Mouse (Mus musculus): ENCODE results near the gene Slc27a5. TPM values are rescaled to one million over a fixed set of nuclear protein-coding genes. Genes with fewer than 3 reads are reported as not detected.

Gene Slc27a5
- polyA plus RNA-seq, 1 experiment: not detected

- TF ChIP-seq POLR2A (IDR thresholded peaks at IDR 0.05; ENCODE audit: insufficient read depth, low read length) (no peak), EP300 (IDR thresholded peaks at IDR 0.05; ENCODE audit: insufficient read depth, low read depth, low read length) (0 out of 2 replicates have a peak, but pooled peaks have one; percentile 10), CTCF (IDR thresholded peaks at IDR 0.05; ENCODE audit: low read depth, low read length) (peak; percentile 87)
- no peaks in the 10 kb centered on the region for H3K36me3 ChIP-seq (ENCODE audit: control insufficient read depth, insufficient read depth, low read length, poor library complexity, severe bottlenecking)
- no peaks in the 10 kb centered on the region for H3K4me1 ChIP-seq (ENCODE audit: control insufficient read depth, insufficient read depth, low read length)
- no peaks in the 10 kb centered on the region for H3K27me3 ChIP-seq (ENCODE audit: control insufficient read depth, insufficient read depth, low read length, poor library complexity, severe bottlenecking)
- H3K9ac ChIP-seq (ENCODE audit: low read depth, poor library complexity, severe bottlenecking): peak overlapping the region; percentile 92
- peak overlapping the region; percentile 98 for H3K27ac ChIP-seq (ENCODE audit: insufficient read depth, low read length)
- H3K4me3 ChIP-seq (ENCODE audit: low read depth, low read length): peak overlapping the region; percentile 97
- H3K9me3 ChIP-seq (replicated peaks; ENCODE audit: control insufficient read depth, insufficient read depth, low read length, poor library complexity, severe bottlenecking): no peaks in the 10 kb centered on the region
Observed at GRCm38 (mm10) chr7:13009143-13010004, 11.4 kb upstream of the Slc27a5 start.

- Histone ChIP-seq H3K4me1 (ENCODE audit: control insufficient read depth, insufficient read depth, low read length) (no peaks in the 10 kb centered on the region), H3K9me3 (replicated peaks; ENCODE audit: control insufficient read depth, insufficient read depth, low read length, poor library complexity, severe bottlenecking) (no peaks in the 10 kb centered on the region), H3K4me3 (ENCODE audit: low read depth, low read length) (peak overlapping the region; percentile 55), H3K36me3 (ENCODE audit: control insufficient read depth, insufficient read depth, low read length, poor library complexity, severe bottlenecking) (no peaks in the 10 kb centered on the region), H3K27ac (ENCODE audit: insufficient read depth, low read length) (no peak overlapping the region), H3K27me3 (ENCODE audit: control insufficient read depth, insufficient read depth, low read length, poor library complexity, severe bottlenecking) (no peaks in the 10 kb centered on the region), H3K9ac (ENCODE audit: low read depth, poor library complexity, severe bottlenecking) (peak overlapping the region; percentile 92)
- TF ChIP-seq CTCF (IDR thresholded peaks at IDR 0.05; ENCODE audit: low read depth, low read length) (no peak), EP300 (IDR thresholded peaks at IDR 0.05; ENCODE audit: insufficient read depth, low read depth, low read length) (no peak), POLR2A (IDR thresholded peaks at IDR 0.05; ENCODE audit: insufficient read depth, low read length) (no peak)
Observed at GRCm38 (mm10) chr7:13007341-13008092, 9.5 kb upstream of the Slc27a5 start.

GRCm38 (mm10) chr7:13006531-13006930 lies 8.5 kb upstream of the Slc27a5 start:
- Histone ChIP-seq H3K4me3 (ENCODE audit: low read depth, low read length) (peak overlapping the region; percentile 55), H3K27ac (ENCODE audit: insufficient read depth, low read length) (no peak overlapping the region), H3K9ac (ENCODE audit: low read depth, poor library complexity, severe bottlenecking) (peak overlapping the region; percentile 92), H3K9me3 (replicated peaks; ENCODE audit: control insufficient read depth, insufficient read depth, low read length, poor library complexity, severe bottlenecking) (no peaks in the 10 kb centered on the region), H3K4me1 (ENCODE audit: control insufficient read depth, insufficient read depth, low read length) (no peaks in the 10 kb centered on the region), H3K36me3 (ENCODE audit: control insufficient read depth, insufficient read depth, low read length, poor library complexity, severe bottlenecking) (no peaks in the 10 kb centered on the region), H3K27me3 (ENCODE audit: control insufficient read depth, insufficient read depth, low read length, poor library complexity, severe bottlenecking) (no peaks in the 10 kb centered on the region)
- TF ChIP-seq POLR2A (IDR thresholded peaks at IDR 0.05; ENCODE audit: insufficient read depth, low read length): no peak
- no peak for TF ChIP-seq CTCF (IDR thresholded peaks at IDR 0.05; ENCODE audit: low read depth, low read length)
- TF ChIP-seq EP300 (IDR thresholded peaks at IDR 0.05; ENCODE audit: insufficient read depth, low read depth, low read length): no peak

GRCm38 (mm10) chr7:13006011-13006410 lies 8.0 kb upstream of the Slc27a5 start:
- H3K9me3 ChIP-seq (replicated peaks; ENCODE audit: control insufficient read depth, insufficient read depth, low read length, poor library complexity, severe bottlenecking): no peaks in the 10 kb centered on the region
- no peak overlapping the region for H3K27ac ChIP-seq (ENCODE audit: insufficient read depth, low read length)
- H3K9ac ChIP-seq (ENCODE audit: low read depth, poor library complexity, severe bottlenecking): peak overlapping the region; percentile 92
- peak overlapping the region; percentile 55 for H3K4me3 ChIP-seq (ENCODE audit: low read depth, low read length)
- TF ChIP-seq EP300 (IDR thresholded peaks at IDR 0.05; ENCODE audit: insufficient read depth, low read depth, low read length) (no peak), CTCF (IDR thresholded peaks at IDR 0.05; ENCODE audit: low read depth, low read length) (no peak), POLR2A (IDR thresholded peaks at IDR 0.05; ENCODE audit: insufficient read depth, low read length) (no peak)
- no peaks in the 10 kb centered on the region for H3K4me1 ChIP-seq (ENCODE audit: control insufficient read depth, insufficient read depth, low read length)
- H3K27me3 ChIP-seq (ENCODE audit: control insufficient read depth, insufficient read depth, low read length, poor library complexity, severe bottlenecking): no peaks in the 10 kb centered on the region
- no peaks in the 10 kb centered on the region for H3K36me3 ChIP-seq (ENCODE audit: control insufficient read depth, insufficient read depth, low read length, poor library complexity, severe bottlenecking)

DNA sequence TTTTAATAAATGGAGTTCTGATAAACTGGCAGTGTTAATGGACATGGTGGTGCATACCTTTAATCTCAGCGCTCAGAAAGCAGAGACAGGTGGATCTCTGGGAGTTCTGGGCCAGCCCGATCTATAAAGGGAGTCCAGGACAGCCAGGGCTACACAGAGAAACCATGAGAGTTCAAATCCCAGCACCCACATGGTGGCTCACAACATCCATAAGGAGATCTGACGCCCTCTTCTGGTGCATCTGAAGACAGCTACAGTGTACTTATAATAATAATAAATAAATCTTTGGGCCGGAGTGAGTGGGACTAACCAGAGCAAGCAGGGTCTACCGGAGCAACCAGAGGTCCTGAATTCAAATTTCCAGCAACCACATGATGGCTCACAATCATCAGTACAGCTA lies 5.4 kb upstream of the Slc27a5 start:
- Histone ChIP-seq H3K9me3 (replicated peaks; ENCODE audit: control insufficient read depth, insufficient read depth, low read length, poor library complexity, severe bottlenecking) (no peaks in the 10 kb centered on the region), H3K27ac (ENCODE audit: insufficient read depth, low read length) (no peak overlapping the region), H3K4me3 (ENCODE audit: low read depth, low read length) (no peak overlapping the region), H3K27me3 (ENCODE audit: control insufficient read depth, insufficient read depth, low read length, poor library complexity, severe bottlenecking) (no peaks in the 10 kb centered on the region), H3K9ac (ENCODE audit: low read depth, poor library complexity, severe bottlenecking) (no peak overlapping the region), H3K4me1 (ENCODE audit: control insufficient read depth, insufficient read depth, low read length) (no peaks in the 10 kb centered on the region), H3K36me3 (ENCODE audit: control insufficient read depth, insufficient read depth, low read length, poor library complexity, severe bottlenecking) (no peaks in the 10 kb centered on the region)
- TF ChIP-seq POLR2A (IDR thresholded peaks at IDR 0.05; ENCODE audit: insufficient read depth, low read length): no peak
- TF ChIP-seq CTCF (IDR thresholded peaks at IDR 0.05; ENCODE audit: low read depth, low read length): no peak
- TF ChIP-seq EP300 (IDR thresholded peaks at IDR 0.05; ENCODE audit: insufficient read depth, low read depth, low read length): no peak
